Mouse (Mus musculus) midbrain, embryonic 16.5 days (tissue): ENCODE data around the gene Scgb2b11. TPM values are rescaled to one million over a fixed set of nuclear protein-coding genes. Genes with fewer than 3 reads are reported as not detected.
"Not testable (repeated sequence)": the region's sequence is repeated elsewhere in the genome, so short reads cannot be mapped to it uniquely, and the experiment has no call there.

Source experiments
- ATAC-seq: fragments of 200-750 bp; cut with Nextera tagmentation; 2 replicates; pipeline ENCODE4 v1.8.0; 2017; ENCODE audit warnings: moderate TSS enrichment
- H3K27ac ChIP-seq: fragments of 300-500 bp; sonication (generic); 2 replicates; pipeline ENCODE4 v1.5.1; 2014; ENCODE audit warnings: mild to moderate bottlenecking, low read length, mixed read lengths
- H3K27me3 ChIP-seq: fragments of 300-500 bp; sonication (generic); 2 replicates; pipeline ENCODE4 v1.6.1; 2014; ENCODE audit warnings: low read depth, low read length, mixed read lengths; ENCODE audit not compliant: control insufficient read depth, insufficient read depth
- H3K36me3 ChIP-seq: fragments of 300-500 bp; sonication (generic); 2 replicates; pipeline ENCODE4 v1.6.1; 2014; ENCODE audit warnings: mild to moderate bottlenecking, low read length, moderate library complexity, mixed read lengths; ENCODE audit not compliant: control insufficient read depth, insufficient read depth
- H3K4me1 ChIP-seq: fragments of 300-500 bp; sonication (generic); 2 replicates; pipeline ENCODE4 v1.6.1; 2014; ENCODE audit warnings: mild to moderate bottlenecking, low read length, mixed read lengths; ENCODE audit not compliant: control insufficient read depth, insufficient read depth
- H3K4me2 ChIP-seq: fragments of 300-500 bp; sonication (generic); 2 replicates; pipeline ENCODE4 v1.6.1; 2014; ENCODE audit warnings: mild to moderate bottlenecking, low read length, mixed read lengths
- H3K4me3 ChIP-seq: fragments of 300-500 bp; sonication (generic); 2 replicates; pipeline ENCODE4 v1.5.1; 2014; ENCODE audit warnings: low read depth, mild to moderate bottlenecking, low read length, moderate library complexity, mixed read lengths
- H3K9ac ChIP-seq: fragments of 300-500 bp; sonication (generic); 2 replicates; pipeline ENCODE4 v1.6.1; 2014; ENCODE audit warnings: low read depth, low read length, mixed read lengths
- H3K9me3 ChIP-seq: fragments of 300-500 bp; sonication (generic); replicated peaks from 2 replicates; pipeline ENCODE4 v1.6.1; 2014; ENCODE audit warnings: mild to moderate bottlenecking, low read length, mixed read lengths; ENCODE audit not compliant: control insufficient read depth, poor library complexity, severe bottlenecking
- WGBS: fragments of 180-500 bp; shearing (Covaris S2); extraction: QIAGEN DNeasy Blood & Tissue Kit; methylation state at CpG from one replicate; pipeline ENCODE4 v1.1.7; 2014; 5-methylcytosine and 5-hydroxymethylcytosine counted together
- polyA plus RNA-seq: library from polyadenylated mRNA; unstranded; fragments of >200 nt; fragmentation: Nextera tagmentation; extraction: Ambion mirVana; gene quantifications from 2 replicates; pipeline ENCODE4 v1.2.1, GENCODE M21; 2015

Gene Scgb2b11
- not detected in 2 replicates for polyA plus RNA-seq

DNA sequence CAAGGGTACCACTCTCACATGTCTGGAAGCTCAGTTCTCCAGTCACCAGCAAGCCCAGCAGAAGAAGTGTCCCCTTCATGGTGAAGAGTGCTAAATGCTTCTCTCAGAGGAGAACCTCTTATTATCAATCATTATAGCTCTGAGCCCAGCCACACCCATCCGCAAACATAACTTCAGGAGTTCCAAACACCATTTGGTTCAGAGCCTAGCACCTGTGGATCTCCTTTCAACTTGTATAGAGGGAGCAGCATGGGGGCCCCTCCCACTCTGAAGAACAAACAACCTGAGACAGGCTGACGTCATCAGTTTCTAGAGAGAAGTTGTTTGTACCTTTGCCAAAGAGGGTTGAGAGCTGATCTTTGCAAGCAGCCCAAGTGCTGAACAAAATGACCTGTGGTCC lies at the start of gene Scgb2b11:
Scgb2b11 (minus strand) TSS at position 101 of the 400 bp plus-strand sequence.
- H3K9me3 ChIP-seq, H3K4me3 ChIP-seq, H3K4me1 ChIP-seq, ATAC-seq, H3K9ac ChIP-seq, H3K27ac ChIP-seq, H3K36me3 ChIP-seq, H3K27me3 ChIP-seq, H3K4me2 ChIP-seq: not testable (repeated sequence)
- 93% methylated on average over 1 of the region's 2 CpGs for WGBS

DNA sequence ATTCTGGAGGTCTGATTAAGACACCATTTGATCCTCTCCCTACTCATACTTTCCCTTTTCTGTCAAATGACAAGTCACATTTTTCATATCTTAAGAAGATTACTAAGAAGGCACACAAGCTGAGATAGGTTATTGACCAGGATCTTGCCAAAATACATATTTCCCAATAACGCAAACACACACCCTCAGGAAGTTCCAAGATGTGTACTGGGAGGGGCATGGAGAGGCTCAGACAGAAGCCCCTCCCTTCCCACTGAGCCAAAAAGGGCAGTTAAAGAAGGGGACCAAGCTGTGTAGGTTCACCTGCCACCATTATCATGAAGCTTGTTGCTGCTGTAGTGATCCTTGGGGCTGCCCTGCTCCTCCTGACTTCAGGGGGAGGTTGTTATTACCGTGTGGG lies 11.6 kb upstream of the Scgb2b11 start, which contains the start of gene Scgb1b11:
Scgb1b11 (plus strand) TSS at position 301 of the 400 bp plus-strand sequence.
- H3K9ac ChIP-seq, H3K36me3 ChIP-seq, H3K4me1 ChIP-seq, ATAC-seq, H3K4me2 ChIP-seq, H3K27me3 ChIP-seq, H3K27ac ChIP-seq, H3K4me3 ChIP-seq, H3K9me3 ChIP-seq: not testable (repeated sequence)
- no CpG with 5 or more reads among the region's 2 CpGs for WGBS

Other genes with a start within 250 kb of the Scgb2b11 start
- not detected in 2 replicates for gene Scgb1b10, start 110.3 kb downstream of the Scgb2b11 start, polyA plus RNA-seq
- not detected in 2 replicates for gene Scgb1b11, start 11.7 kb upstream of the Scgb2b11 start, polyA plus RNA-seq
- not detected in 2 replicates for gene Scgb2b12, start 116.1 kb upstream of the Scgb2b11 start, polyA plus RNA-seq
- gene Scgb1b12, start 123.0 kb upstream of the Scgb2b11 start, polyA plus RNA-seq: not detected in 2 replicates
- not detected in 2 replicates for gene Scgb1b29, start 230.4 kb upstream of the Scgb2b11 start, polyA plus RNA-seq